Mouse (Mus musculus): ENCODE measurements around the gene Gba. TPM values are rescaled to one million over a fixed set of nuclear protein-coding genes. Genes with fewer than 3 reads are reported as not detected.

Gba gene
- total RNA-seq, 2 experiments from 2014 or later, result 18.2 to 18.6 TPM

DNA sequence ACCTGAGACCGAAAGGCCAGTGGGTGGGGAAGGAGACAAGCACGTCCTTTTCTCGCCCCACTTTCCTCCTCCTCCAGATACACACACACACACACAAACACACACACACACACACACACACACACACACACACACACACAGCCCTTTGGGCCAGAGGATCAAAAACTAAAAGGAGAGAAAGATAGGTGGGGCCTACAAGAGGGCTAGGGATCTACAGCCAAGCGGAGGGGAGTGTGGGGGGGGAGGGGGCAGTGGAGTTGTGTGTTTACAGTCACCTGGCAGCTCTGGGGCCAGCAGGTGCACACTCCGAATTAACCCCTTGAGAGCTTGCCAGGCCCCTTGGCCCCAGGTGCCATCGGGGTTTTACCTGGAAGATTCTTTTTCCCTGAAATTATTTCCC lies 29.9 kb downstream of the Gba start:
- intact Hi-C loops (cut with DNase I), result no loop called here
- no peak for DNase-seq

DNA sequence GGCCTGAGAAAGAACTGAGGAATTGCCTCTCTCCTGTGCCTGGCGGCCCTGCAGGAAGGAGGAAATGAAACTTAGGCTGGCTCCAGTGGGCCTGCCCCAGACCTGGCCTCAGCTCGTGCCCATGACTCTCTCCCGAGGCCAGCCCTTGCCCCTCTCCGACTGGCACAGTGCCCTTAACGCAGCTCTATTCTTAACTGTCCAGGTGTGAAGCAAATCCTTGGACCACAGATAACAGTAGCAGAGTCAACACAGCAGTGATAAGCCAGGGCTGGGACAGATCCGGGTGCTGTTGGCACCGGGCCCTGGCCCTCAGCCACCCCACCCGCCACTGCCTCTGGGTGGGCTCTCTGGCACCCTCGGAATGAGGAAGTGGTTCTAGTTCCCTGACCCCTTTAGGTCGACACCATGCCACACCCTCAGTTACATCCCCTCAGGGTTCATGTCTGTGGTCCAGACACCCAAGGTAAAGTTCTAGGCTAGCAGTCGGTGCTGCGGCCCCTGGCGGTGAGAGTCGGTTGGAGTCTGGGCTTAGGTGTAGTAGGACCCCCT lies 30.9 kb downstream of the Gba start:
- intact Hi-C loops (cut with DNase I), result no loop called here
- DNase-seq, result no peak

DNA sequence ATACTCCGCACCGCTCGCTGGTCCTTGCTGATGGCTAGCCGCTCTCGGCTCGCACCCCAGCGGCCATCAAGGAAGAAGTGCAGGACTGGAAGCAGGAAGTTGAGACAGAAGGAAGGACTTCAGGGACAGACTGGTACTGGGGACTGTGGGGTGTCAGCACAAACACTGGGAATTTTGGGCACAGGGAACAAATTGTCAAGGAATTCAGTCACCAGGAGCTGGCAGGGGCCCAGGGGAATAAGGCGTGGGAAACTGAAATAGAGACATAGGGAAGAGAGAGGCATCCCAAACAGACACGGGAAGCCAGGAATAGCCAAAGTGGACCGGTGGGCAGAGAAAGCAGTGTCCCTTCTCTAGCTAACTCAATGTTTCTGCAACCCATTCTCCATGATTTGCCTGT lies 33.8 kb downstream of the Gba start:
- DNase-seq, result no peak
- intact Hi-C loops (cut with DNase I), result no loop called here

DNA sequence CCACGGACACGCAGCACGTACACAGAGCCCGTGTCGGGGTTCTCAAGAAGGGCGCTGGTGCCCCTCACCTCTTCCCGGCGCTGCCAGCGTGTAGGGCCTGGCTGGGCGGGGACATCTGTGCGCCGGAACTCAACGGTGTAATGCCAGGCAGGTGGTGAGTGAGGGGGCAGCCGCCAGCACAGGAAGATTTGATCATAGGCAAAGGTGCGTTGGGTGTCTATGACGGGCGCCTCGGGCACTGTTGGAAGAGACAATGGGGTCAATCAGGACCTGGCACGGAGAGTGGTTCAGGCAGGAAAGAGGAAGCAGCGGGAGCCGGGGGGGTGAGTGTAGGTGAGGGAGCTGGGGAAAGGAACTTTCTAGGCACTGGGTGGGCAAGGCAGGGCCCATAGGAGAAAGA lies 35.0 kb downstream of the Gba start:
- intact Hi-C loops (cut with DNase I), result no loop called here
- no peak for DNase-seq

DNA sequence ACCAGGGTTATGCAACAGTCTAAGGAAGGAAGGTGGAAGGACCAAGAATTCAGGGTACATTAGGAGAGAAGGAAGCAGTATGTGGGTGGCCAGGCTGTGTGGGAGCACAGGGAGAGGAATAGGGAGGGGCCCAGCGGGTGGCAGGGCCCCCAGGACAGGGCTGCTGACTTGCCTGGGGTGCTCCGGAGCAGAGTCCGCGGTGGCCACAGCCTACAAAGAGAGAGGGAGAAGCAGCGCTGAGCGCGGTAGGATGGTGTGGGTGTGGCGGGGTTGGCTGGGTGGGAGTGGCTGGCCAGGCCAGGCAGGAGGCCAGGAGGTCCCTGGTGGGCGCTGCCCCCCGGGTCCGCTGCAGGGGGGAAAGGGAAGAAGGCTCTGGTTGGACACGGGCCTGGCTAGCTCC lies 35.8 kb downstream of the Gba start:
- intact Hi-C loops (cut with DNase I), result no loop called here
- no peak for DNase-seq

DNA sequence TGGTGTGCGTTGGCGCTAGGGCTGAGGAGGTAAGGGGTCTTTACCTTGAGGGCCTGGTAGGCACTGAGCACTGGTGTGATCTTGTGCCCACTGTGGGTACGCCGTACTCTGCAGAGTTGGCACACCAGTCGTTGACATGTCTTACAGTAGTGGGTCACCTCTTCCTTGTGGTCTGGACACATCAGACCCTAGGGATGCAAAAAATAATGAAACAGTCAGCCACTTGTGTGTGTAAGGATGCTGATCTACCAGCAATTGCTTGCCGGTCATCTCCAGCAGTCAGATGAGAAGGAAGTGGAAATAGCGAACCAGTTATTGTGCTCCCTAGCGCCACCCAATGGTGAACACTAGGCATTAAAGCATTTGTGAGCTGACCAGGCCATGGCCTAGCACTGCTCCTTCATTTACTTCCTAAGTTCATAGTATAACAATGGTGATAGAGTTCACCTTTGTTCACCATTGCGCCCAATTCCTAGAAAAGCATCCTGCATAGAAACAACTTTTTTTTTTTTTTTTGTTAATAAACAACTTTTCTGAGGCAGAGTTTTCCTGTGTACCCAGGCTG lies 39.7 kb downstream of the Gba start:
- intact Hi-C loops (cut with DNase I), result no loop called here
- no peak for DNase-seq

DNA sequence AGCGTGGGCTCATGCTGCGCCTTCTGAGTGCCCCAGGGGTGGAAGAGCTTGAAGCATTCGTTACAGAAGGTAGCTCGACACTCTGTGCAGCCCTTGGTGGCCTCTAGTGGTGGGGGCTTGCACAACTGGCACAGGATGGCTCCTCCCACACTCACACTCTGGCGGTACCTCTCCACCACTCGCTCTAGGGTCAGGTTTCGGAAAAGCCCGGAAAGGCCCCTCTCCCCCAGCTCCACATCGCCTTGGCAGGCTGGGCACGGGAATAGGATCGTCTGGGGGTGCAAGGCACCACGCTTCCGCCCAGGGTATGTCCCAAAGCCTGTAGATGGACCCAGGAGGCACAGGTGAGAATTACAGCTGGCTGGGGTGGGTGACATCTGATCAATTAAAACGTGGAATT lies 40.9 kb downstream of the Gba start:
- intact Hi-C loops (cut with DNase I), result no loop called here
- no peak for DNase-seq

DNA sequence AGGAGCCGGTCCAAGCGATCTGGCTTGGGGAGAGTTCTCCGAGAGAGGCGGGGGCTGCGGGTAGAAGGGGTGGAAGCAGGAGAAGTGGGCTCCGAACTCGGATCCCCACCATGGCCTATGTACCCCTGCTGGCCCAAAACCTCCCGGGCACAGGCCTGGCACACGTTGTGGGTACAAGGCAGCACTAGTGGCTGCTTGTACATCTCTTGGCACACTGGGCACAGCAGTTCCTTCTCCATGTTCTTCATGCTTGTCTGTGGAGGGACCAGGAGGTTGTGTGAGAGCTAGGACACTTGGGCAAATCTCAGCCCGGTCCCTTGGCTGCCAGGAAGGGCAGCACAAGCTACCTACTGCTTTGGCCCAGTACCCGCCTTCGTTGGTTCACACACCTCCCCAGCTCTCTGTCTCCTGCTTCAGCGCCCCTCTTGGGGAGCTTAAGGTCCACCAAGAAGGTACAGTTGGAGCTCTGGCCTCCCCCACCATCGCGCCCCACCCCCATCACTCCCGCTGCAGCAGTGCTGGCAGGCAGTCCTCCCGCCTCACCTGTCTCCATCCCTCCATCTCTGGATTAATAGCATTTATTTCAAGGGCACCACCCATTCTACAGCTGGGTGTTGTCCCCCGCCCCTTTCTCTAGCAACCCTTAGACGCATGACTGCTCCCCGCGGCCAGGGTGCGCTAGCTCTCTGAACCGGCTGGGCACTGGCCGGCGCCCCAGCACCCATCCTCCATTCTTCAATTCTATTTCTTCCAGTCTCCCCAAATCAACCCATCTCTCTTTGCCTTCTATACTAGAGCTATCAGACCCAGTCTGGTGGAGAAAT lies 41.6 kb downstream of the Gba start:
- no peak for DNase-seq
- intact Hi-C loops (cut with DNase I), result no loop called here

DNA sequence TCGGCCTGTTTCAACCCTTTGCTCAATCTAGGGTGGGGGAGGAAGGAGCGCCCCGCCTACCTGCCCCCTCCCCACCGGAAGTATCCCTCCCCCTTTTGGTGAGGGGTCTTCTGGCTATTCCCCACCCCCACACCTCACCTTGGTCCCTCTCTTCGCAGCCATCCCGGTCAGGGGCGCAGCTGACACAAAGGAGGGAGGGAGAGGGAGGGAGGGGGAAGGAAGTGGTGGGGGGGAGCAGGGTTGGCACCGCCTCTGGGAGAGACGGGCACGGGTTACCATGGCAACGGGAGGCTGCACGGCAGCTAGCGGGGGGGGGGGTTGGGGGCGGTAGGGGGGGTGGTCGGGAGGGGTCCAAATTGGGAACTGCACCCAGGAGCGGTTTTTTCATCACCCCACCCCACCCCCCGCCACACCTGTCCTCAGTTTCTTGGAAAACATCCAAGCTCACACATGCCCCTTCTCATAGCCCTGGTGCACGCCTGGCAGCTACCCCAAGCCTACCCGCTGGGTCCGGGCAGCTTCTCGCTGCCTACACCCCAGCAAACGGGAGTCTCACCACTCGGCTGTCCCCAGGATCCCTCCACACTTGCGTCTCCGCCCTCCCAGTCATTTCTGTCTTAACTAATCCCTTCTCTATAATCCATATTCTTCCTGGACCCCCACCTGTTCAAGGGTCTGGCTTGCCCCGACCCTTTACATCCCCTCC lies 42.4 kb downstream of the Gba start:
- intact Hi-C loops (cut with DNase I), result no loop called here
- no peak for DNase-seq

DNA sequence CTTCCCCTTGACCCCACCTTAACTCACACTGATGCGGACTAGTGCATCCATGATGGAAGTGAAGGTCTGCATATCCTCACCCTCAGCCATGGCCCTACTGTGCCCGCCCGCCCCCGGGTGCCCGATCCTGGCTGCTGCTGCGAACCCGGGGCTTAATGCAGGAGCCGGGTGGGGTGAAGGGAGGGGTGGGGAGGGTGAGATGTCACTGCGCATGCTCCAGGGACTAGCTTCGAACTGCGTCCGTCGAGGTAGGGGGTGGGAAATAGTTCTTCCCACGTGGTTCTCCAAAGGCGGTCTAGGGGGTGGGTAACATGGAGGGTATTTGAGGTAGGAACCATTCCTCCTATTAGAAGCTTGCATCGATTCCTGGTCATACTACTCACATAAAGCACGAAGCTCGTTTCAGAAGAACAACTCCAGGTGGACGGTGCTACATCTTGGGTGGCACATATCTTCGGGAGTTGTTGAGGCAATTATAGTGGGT lies 43.0 kb downstream of the Gba start, which contains the start of gene Krtcap2:
Gene Krtcap2, plus strand, starts transcription at position 279 of the 484 bp plus-strand sequence.
- intact Hi-C loops (cut with DNase I), result no loop called here
- no peak for DNase-seq

DNA sequence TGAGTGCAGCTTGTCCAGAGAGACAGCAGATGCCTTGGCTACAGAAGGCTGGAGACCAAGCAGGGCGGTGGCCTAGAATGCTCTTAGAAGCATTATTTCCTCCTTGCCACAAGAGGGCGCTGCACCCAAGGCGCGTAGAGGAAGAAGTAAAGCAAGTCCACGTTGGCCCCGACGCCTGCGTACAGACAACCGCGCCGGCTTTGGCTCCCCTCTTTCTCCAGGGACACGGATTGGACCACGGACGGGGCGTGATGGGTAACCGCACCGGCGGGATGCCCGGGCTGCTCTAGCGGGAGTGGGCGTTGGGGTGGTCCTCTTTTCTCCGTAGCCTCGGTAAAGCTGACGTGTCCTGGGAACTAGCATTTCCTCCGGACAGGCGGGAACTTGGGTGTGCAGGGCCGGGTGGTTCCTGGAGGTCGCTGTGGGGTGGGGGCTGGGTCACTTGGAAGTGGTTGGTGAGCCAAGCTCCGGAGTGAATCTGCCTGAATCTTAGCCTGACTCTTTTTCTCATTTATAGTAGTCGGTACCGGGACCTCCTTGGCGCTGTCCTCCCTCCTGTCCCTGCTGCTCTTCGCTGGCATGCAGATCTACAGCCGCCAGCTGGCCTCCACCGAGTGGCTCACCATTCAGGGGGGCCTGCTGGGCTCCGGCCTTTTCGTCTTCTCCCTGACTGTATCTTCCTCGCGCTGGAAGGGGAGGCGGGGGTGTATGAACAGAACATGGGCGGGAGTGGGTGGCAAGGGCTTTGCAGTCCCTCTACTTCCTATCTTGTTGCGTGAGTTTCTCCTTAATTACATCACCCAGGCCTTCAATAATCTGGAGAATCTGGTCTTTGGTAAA lies 43.8 kb downstream of the Gba start, which contains the start of gene Trim46:
Gene Trim46, minus strand, starts transcription at position 49 of the 840 bp plus-strand sequence.
- intact Hi-C loops (cut with DNase I), result no loop called here
- peak; percentile 85 to 88 for DNase-seq

DNA sequence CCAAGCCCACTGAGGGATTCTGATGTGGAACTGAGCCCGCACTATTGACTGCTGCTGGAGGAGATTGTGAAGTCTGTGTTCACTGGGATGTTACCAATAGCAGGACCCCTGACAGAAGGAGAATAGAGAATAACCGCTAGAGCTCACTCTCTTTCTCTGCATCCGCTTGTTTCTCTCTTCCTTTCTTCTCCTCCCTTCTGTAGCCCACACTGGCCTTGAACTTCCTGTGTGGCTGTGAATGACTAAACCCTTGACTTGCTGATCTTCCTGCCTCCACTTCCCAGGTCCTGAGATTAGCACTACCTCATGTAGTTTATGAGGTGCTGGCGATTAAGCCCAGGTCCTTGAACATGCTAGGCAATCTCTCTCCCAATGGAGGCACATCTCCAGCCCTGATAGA lies 44.7 kb downstream of the Gba start:
- DNase-seq, result no peak
- intact Hi-C loops (cut with DNase I), result no loop called here

DNA sequence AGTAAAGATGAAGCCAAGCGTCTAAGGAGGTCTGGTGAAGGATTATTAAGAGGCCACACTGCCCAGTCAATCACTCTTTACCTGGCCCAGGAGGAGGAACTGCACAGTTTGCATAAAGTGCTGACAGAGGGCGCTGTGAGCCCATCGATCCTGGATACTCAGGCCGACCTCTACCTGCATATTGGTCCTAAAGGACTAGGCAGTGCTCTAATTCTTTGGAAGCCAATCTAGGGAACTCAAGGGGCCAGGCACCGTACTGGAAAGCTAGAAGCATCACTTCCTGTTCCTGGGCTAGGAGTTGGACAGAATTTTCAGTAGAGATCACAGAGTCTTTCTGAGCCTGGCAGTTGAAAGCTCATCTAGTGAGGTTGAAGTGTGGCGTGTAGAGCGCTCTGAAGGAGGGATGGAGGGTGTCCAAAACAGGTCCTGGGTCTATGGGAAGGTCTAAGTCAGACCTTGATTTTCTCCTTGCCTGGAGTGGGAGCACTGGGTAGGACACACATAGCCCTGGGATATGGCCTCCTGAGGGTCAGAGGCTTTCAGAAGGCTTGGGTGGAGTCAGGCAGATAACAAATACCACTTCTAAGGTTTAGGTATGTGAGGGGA lies 47.8 kb downstream of the Gba start:
- DNase-seq, result peak; percentile 52 to 60
- intact Hi-C loops (cut with DNase I), result no loop called here

DNA sequence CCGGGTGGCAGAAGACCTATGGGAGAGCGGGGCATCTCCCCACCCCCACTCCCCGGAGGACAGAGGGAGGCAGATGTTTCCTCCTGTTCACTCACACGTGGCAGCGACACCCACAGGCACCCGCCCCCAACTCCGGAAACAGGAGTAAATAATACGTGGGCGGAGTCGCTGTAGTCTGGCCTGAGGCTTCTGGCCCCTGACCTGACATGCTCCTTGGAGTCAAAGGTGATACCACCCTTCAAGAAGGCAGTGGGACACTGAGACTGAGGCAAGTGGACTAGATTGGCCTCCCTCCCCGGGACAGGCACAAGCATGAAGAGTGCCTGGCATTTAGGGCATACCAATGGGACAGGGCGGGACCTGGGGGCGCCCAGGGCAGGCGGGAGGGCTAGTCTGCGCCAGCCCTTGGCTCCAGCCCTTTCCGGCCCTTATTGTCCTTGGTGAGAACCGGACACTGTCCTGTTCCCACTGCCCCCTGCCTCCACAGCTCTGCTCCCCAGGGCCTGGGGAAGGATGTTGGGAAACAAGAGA lies 48.7 kb downstream of the Gba start:
- DNase-seq, result peak; percentile 46 to 57
- intact Hi-C loops (cut with DNase I), result no loop called here

DNA sequence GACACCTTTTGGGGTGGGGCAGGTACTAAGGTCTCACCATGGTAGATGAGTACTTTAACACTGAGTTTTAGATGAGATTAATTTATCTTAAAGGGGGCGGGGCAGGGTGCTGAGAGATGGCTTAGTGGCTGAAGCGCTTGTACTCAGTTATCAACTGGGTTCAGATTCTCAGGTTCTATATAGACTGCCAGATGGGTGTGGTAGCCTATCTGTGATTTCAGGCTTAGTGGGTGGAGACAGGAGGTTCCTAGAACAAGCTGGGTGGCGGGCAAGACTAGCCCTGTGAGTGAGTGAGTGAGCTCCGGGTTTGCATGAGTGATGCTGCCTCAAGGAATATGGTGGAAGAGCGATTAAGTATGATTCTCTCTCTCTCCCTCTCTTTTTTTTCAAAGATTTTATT lies 52.3 kb downstream of the Gba start:
- DNase-seq, result no peak
- intact Hi-C loops (cut with DNase I), result no loop called here

DNA sequence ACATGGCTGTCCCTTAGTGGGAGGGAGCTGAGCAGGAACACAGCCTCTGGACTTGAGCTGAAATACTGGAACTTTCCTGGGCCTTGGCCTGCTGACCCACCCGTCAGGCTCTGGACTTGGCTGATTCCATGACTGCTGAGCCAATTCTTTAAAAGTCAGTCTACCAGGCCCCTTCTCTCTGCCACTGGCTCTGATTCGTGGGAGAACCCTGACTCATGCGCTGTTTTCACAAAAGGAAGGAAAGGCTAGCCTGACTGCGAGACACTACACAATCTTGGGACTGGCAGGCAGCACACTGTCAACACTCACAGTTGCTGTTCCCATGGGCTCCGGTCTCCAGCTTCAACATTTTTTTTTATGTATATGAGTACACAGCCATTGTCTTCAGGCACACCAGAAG lies 53.4 kb downstream of the Gba start:
- intact Hi-C loops (cut with DNase I), result no loop called here
- no peak for DNase-seq
